Mouse (Mus musculus): Measurements from ENCODE around the gene Fat4.

Gene Fat4

GRCm38 (mm10) chr3:38886890-38887355 is at the start of gene Fat4:
Gene Fat4 (plus strand): TSS chr3:38886940.
- WGBS: under 1% methylated on average over 29 of the region's 29 CpGs

- 89% methylated on average over 2 of the region's 2 CpGs for WGBS
These were observed 47.3 kb upstream of the Fat4 start for GRCm38 (mm10) chr3:38839438-38839837.

- 86% methylated on average over 7 of the region's 7 CpGs for WGBS
These were observed 43.7 kb upstream of the Fat4 start for GRCm38 (mm10) chr3:38843000-38843538.

GRCm38 (mm10) chr3:38846602-38847382 is 39.9 kb upstream of the Fat4 start:
- WGBS: 65% methylated on average over 11 of the region's 11 CpGs

- 53% methylated on average over 3 of the region's 3 CpGs for WGBS
These were observed 37.7 kb upstream of the Fat4 start for GRCm38 (mm10) chr3:38849077-38849476.

- WGBS: 25% methylated on average over 6 of the region's 6 CpGs
These were observed 37.2 kb upstream of the Fat4 start for GRCm38 (mm10) chr3:38849536-38849935.

- WGBS: 44% methylated on average over 3 of the region's 3 CpGs
These were observed 33.1 kb upstream of the Fat4 start for GRCm38 (mm10) chr3:38853650-38854049.

GRCm38 (mm10) chr3:38860683-38861082 is 26.1 kb upstream of the Fat4 start:
- 55% methylated on average over 5 of the region's 5 CpGs for WGBS

GRCm38 (mm10) chr3:38871291-38871690 is 15.4 kb upstream of the Fat4 start:
- 87% methylated on average over 2 of the region's 2 CpGs for WGBS

GRCm38 (mm10) chr3:38875872-38876271 is 10.9 kb upstream of the Fat4 start:
- 91% methylated on average over 2 of the region's 2 CpGs for WGBS

GRCm38 (mm10) chr3:38876706-38877105 is 10.0 kb upstream of the Fat4 start:
- WGBS: 95% methylated on average over 4 of the region's 4 CpGs

- 60% methylated on average over 6 of the region's 6 CpGs for WGBS
These were observed 4.0 kb upstream of the Fat4 start for GRCm38 (mm10) chr3:38882778-38883177.

GRCm38 (mm10) chr3:38883676-38884075 is 3.1 kb upstream of the Fat4 start:
- WGBS: 24% methylated on average over 9 of the region's 9 CpGs

- 0% methylated on average over 6 of the region's 6 CpGs for WGBS
These were observed 2.5 kb upstream of the Fat4 start for GRCm38 (mm10) chr3:38884276-38884675.

- WGBS: under 1% methylated on average over 24 of the region's 24 CpGs
These were observed 1.8 kb upstream of the Fat4 start for GRCm38 (mm10) chr3:38884919-38885418.

- under 1% methylated on average over 56 of the region's 56 CpGs for WGBS
These were observed 1.2 kb upstream of the Fat4 start for GRCm38 (mm10) chr3:38885481-38886001.

GRCm38 (mm10) chr3:38886061-38886821 is 499 bp upstream of the Fat4 start:
- WGBS: under 1% methylated on average over 60 of the region's 60 CpGs

GRCm38 (mm10) chr3:38887381-38887991 is 746 bp downstream of the Fat4 start:
- under 1% methylated on average over 47 of the region's 47 CpGs for WGBS

- 8% methylated on average over 24 of the region's 24 CpGs for WGBS
These were observed 1.4 kb downstream of the Fat4 start for GRCm38 (mm10) chr3:38888111-38888510.

- WGBS: 3% methylated on average over 6 of the region's 6 CpGs
These were observed 6.1 kb downstream of the Fat4 start for GRCm38 (mm10) chr3:38892791-38893224.

GRCm38 (mm10) chr3:38900839-38901238 is 14.1 kb downstream of the Fat4 start:
- 71% methylated on average over 1 of the region's 1 CpGs for WGBS

- 33% methylated on average over 3 of the region's 3 CpGs for WGBS
These were observed 20.1 kb downstream of the Fat4 start for GRCm38 (mm10) chr3:38906832-38907231.
